17 mouse cellular contexts compared by ENCODE assay signal in genomic region chr3:88652846-88653515, GRCm38 (mm10). TPM values are rescaled to one million over a fixed set of nuclear protein-coding genes. Genes with fewer than 3 reads are reported as not detected.
A peak's percentile ranks its signal among the peaks of the same experiment; 100 is the strongest.
DNase-seq lines count a peak whose midpoint lies in the region; ATAC-seq and TF ChIP-seq lines count a peak whose summit lies in the region.
"Had no signal": no experiment of that assay in that cellular context is flagged by ENCODE, and none has a peak within 500 bp of the region (broad histone marks: within the 10 kb centered on the region; RNA-seq: fewer than 3 reads in every experiment).

Rxfp4 (minus strand) TSS chr3:88653142.

- no peak for TF ChIP-seq RAD21 in CH12.LX (IDR thresholded peaks at IDR 0.05; ENCODE audit: low read depth, low read length)

- no peak for TF ChIP-seq EP300 in CH12.LX (IDR thresholded peaks at IDR 0.05; ENCODE audit: low read length)

- H3K27me3 ChIP-seq in heart, embryonic 16.5 days (ENCODE audit: control insufficient read depth, insufficient read depth, low read length): no peaks in the 10 kb centered on the region
- H3K27me3 ChIP-seq in CH12.LX (replicated peaks): no peaks in the 10 kb centered on the region
- H3K27me3 ChIP-seq in embryonic facial prominence, embryonic 15.5 days: no peaks in the 10 kb centered on the region
- H3K27me3 ChIP-seq: forebrain, embryonic 12.5 days had no signal

- no peak for TF ChIP-seq CTCF in CH12.LX (conservative IDR thresholded peaks at IDR 0.05 in 1 of 2, IDR thresholded peaks at IDR 0.05 in 1 of 2; ENCODE audit: low read depth in 2 of 2, low read length in 2 of 2)

- no peak for ATAC-seq in heart, embryonic 16.5 days (replicated peaks; ENCODE audit: extremely low read depth, insufficient read depth, low FRiP score)
- ATAC-seq in embryonic facial prominence, embryonic 15.5 days (ENCODE audit: insufficient number of reproducible peaks, low FRiP score, low TSS enrichment, low read depth): 0 out of 2 replicates have a peak, but pooled peaks have one; percentile 30

- peaks cover 5% of the 10 kb centered on the region; the same call in 1 of the 2 replicates for H3K36me3 ChIP-seq in heart, embryonic 16.5 days (ENCODE audit: control insufficient read depth, insufficient read depth)
- no peaks in the 10 kb centered on the region for H3K36me3 ChIP-seq in CH12.LX (replicated peaks in 1 of 2; ENCODE audit: control insufficient read depth in 1 of 2, insufficient read depth in 1 of 2, low read length in 1 of 2)
- 0 out of 2 replicates have a peak, but pooled peaks cover 5% of the 10 kb centered on the region for H3K36me3 ChIP-seq in embryonic facial prominence, embryonic 15.5 days

- dilution Hi-C loops in CH12.LX (cut with MboI; ENCODE audit: extremely low pct_ligation_motif_present, extremely low pct_unique_long_range_greater_than_20kb, low sequenced_read_pairs): no loop called here

- H3K9me3 ChIP-seq in heart, embryonic 16.5 days (replicated peaks; ENCODE audit: control insufficient read depth, low read length): no peaks in the 10 kb centered on the region
- H3K9me3 ChIP-seq in CH12.LX (replicated peaks; ENCODE audit: low read length): no peaks in the 10 kb centered on the region
- no peaks in the 10 kb centered on the region for H3K9me3 ChIP-seq in embryonic facial prominence, embryonic 15.5 days (replicated peaks)
- H3K9me3 ChIP-seq: forebrain, embryonic 12.5 days had no signal

- peak within 1 kb of the TSS; percentile 30; the same call in 1 of the 2 replicates for H3K27ac ChIP-seq in heart, embryonic 16.5 days (ENCODE audit: low read length)
- H3K27ac ChIP-seq in CH12.LX (ENCODE audit: insufficient read depth, low read depth): peak within 1 kb of the TSS; percentile 92
- H3K27ac ChIP-seq in embryonic facial prominence, embryonic 15.5 days (replicated peaks): no peak within 1 kb of the TSS
- H3K27ac ChIP-seq: forebrain, embryonic 12.5 days had no signal

- no peak within 1 kb of the TSS; the same call in 1 of the 2 replicates for H3K9ac ChIP-seq in heart, embryonic 16.5 days (ENCODE audit: low read length)
- H3K9ac ChIP-seq in CH12.LX (ENCODE audit: insufficient read depth, low read depth): peak within 1 kb of the TSS; percentile 17; the same call in 1 of the 2 replicates
- no peak within 1 kb of the TSS for H3K9ac ChIP-seq in embryonic facial prominence, embryonic 15.5 days
- H3K9ac ChIP-seq: forebrain, embryonic 12.5 days had no signal

- 83% methylated on average over 17 of the region's 17 CpGs for whole genome bisulfite sequencing in heart, embryonic 16.5 days
- WGBS in embryonic facial prominence, embryonic 15.5 days: 81% methylated on average over 17 of the region's 17 CpGs

- no peaks in the 10 kb centered on the region for H3K79me2 ChIP-seq in CH12.LX (replicated peaks; ENCODE audit: control insufficient read depth, extremely low read depth, insufficient read depth, poor library complexity, severe bottlenecking)

- no peak within 1 kb of the TSS for H3K4me2 ChIP-seq in heart, embryonic 16.5 days (ENCODE audit: low read depth, low read length)
- H3K4me2 ChIP-seq in CH12.LX (ENCODE audit: insufficient read depth, low read depth, poor library complexity, severe bottlenecking): peak within 1 kb of the TSS; percentile 22
- no peak within 1 kb of the TSS for H3K4me2 ChIP-seq in embryonic facial prominence, embryonic 15.5 days (replicated peaks)
- H3K4me2 ChIP-seq: forebrain, embryonic 12.5 days had no signal

- peaks cover 20% of the 10 kb centered on the region for H3K4me1 ChIP-seq in heart, embryonic 16.5 days (ENCODE audit: control insufficient read depth, insufficient read depth, low read length)
- peaks cover 52 to 84% of the 10 kb centered on the region in 2 experiments for H3K4me1 ChIP-seq in CH12.LX (ENCODE audit: control insufficient read depth in 1 of 2, insufficient read depth in 2 of 2)
- H3K4me1 ChIP-seq in embryonic facial prominence, embryonic 15.5 days: peaks cover 10% of the 10 kb centered on the region; the same call in 1 of the 2 replicates
- H3K4me1 ChIP-seq: forebrain, embryonic 12.5 days had no signal

- in situ Hi-C loops in CH12.LX (cut with MboI; ENCODE audit: low pct_ligation_motif_present, low pct_unique_long_range_greater_than_20kb, low sequenced_read_pairs): no loop called here

- no peak for DNase-seq in heart, adult 8-10 months (ENCODE audit: low spot score)
- no peak for DNase-seq in CH12.LX (ENCODE audit: extremely low read depth)
- peak; percentile 49 for DNase-seq in lung, postnatal 14 days
- DNase-seq in spleen, postnatal 36 days (ENCODE audit: low spot score in 2 of 2): no peak
- DNase-seq in frontal cortex, postnatal 14 days (ENCODE audit: low spot score in 2 of 2): no peak
- DNase-seq: adrenal gland, adult 2 months; gastrocnemius, postnatal 10 days; kidney, postnatal 4 days had no signal

- no peak for TF ChIP-seq POLR2A in CH12.LX (IDR thresholded peaks at IDR 0.05; ENCODE audit: low read depth, low read length)

- H3K4me3 ChIP-seq in heart, embryonic 16.5 days (ENCODE audit: low read length): no peak within 1 kb of the TSS
- peak within 1 kb of the TSS in 1 of 3 experiments; percentile 21 for H3K4me3 ChIP-seq in CH12.LX (replicated peaks in 1 of 3; ENCODE audit: low read depth in 2 of 3, low read length in 2 of 3, poor library complexity in 1 of 3)
- no peak within 1 kb of the TSS for H3K4me3 ChIP-seq in embryonic facial prominence, embryonic 15.5 days (replicated peaks)
- H3K4me3 ChIP-seq: forebrain, embryonic 12.5 days had no signal

TF ChIP-seq in CH12.LX, 34 proteins besides CTCF, POLR2A, EP300 and RAD21:
- no peak for TF ChIP-seq KAT2A (IDR thresholded peaks at IDR 0.05; ENCODE audit: insufficient replicate concordance, low read length)

RNA-seq across cellular contexts. Expression of gene Rxfp4, which starts in this region (rescaled TPM):
- polyA plus RNA-seq in heart, embryonic 16.5 days (2015; fragmentation: Nextera tagmentation; extraction: Ambion mirVana): not detected in 2 replicates
- total RNA-seq in heart, adult 8-10 months (2022): under 1 TPM in 1 of 4 experiments, not detected in 3; 0.23 TPM
- total RNA-seq in CH12.LX (2012; rRNA removed) (0.08 TPM in 1 of 2 replicates, not detected in the other), CH12.LX (2014; rRNA removed) (not detected in 2 replicates)
- not detected in 2 replicates for polyA plus RNA-seq in CH12.LX (2012; ENCODE audit: insufficient read length, low read depth)
- polyA plus RNA-seq in embryonic facial prominence, embryonic 15.5 days (2015; fragmentation: Nextera tagmentation; extraction: Ambion mirVana): not detected in 2 replicates
- total RNA-seq: adrenal gland, adult 2 months; gastrocnemius, postnatal 10 days; left cerebral cortex, adult 18-20 months; megakaryocyte-erythroid progenitor cell, adult 5-6 weeks had no signal
- polyA plus RNA-seq: adrenal gland, adult 2 months; embryonic facial prominence, embryonic 11.5 days; forebrain, embryonic 12.5 days; intestine, embryonic 14.5 days; neural tube, embryonic 11.5 days; Patski had no signal

Comparison
In these comparisons a context has a peak if more than half of its experiments do, and no peak if none do; other contexts are left out.
1. Peak in ATAC-seq in embryonic facial prominence, embryonic 15.5 days; RNA of the gene not detected or under 1 TPM.